Mouse (Mus musculus): ENCODE measurements around the gene Dnajc28. TPM values are rescaled to one million over a fixed set of nuclear protein-coding genes. Genes with fewer than 3 reads are reported as not detected.

Gene Dnajc28
- polyA plus RNA-seq, 1 experiment from 2014 or later, result 4.1 TPM

DNA sequence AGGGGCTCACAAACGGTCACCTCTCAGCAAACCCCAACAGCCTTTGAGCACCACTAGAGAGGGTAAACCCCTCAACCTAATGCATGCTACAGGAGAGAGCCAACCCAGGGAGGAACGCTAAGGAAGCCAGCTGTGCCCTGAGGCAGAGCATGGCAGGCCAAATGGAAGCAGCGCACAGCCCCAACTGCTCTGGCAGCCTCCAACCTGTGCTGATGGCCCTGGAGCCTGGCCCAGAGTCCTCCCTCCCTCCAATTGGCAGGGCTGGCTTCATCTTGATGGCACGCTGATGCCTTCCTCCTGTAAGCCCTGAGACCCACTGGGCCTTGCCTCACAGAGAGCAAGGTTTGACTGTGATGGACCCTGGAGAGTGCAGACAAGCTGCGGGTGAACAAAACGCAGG lies 23.8 kb downstream of the Dnajc28 start:
- Histone ChIP-seq H3K27me3 (ENCODE audit: control insufficient read depth, insufficient read depth, low read length) (no peaks in the 10 kb centered on the region), H3K4me3 (ENCODE audit: low read depth, low read length) (no peak overlapping the region), H3K9me3 (ENCODE audit: control insufficient read depth, low read depth, low read length) (no peaks in the 10 kb centered on the region), H3K36me3 (ENCODE audit: control insufficient read depth, insufficient read depth, low read length) (no peaks in the 10 kb centered on the region; the same call in 1 of the 2 replicates), H3K9ac (replicated peaks; ENCODE audit: low read depth, low read length) (no peak overlapping the region), H3K4me1 (ENCODE audit: control insufficient read depth, insufficient read depth, low read length) (0 out of 2 replicates have a peak, but pooled peaks cover 7% of the 10 kb centered on the region), H3K4me2 (replicated peaks; ENCODE audit: low read depth, low read length) (no peak overlapping the region), H3K27ac (ENCODE audit: low read length) (no peak overlapping the region)
- WGBS, result 88% methylated on average over 6 of the region's 6 CpGs
- no peak for ATAC-seq (ENCODE audit: insufficient number of reproducible peaks, insufficient read depth, low FRiP score, low read depth)

DNA sequence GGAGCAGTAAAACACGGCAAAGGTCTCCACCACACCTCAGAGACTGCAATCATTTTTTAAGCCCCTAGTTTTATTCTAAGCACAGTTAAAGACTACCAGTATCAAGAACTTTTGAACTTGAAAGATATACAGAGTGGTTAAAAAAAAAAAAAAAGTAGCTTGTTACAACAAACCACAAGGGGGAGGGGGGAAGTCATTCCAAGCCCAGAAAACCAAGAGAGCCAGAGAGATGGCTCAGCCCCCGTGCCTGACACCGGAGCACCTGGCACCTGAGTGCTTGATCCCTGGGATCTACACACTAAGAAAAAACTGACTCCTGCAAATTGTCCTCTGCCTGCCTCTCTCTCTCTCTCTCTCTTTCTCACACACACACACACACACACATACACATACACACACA lies 25.6 kb downstream of the Dnajc28 start:
- H3K27me3 ChIP-seq (ENCODE audit: control insufficient read depth, insufficient read depth, low read length), result no peaks in the 10 kb centered on the region
- no peak for ATAC-seq (ENCODE audit: insufficient number of reproducible peaks, insufficient read depth, low FRiP score, low read depth)
- H3K4me2 ChIP-seq (replicated peaks; ENCODE audit: low read depth, low read length), result no peak overlapping the region
- no peaks in the 10 kb centered on the region for H3K9me3 ChIP-seq (ENCODE audit: control insufficient read depth, low read depth, low read length)
- 42% methylated on average over 3 of the region's 3 CpGs for WGBS
- H3K9ac ChIP-seq (replicated peaks; ENCODE audit: low read depth, low read length), result no peak overlapping the region
- H3K27ac ChIP-seq (ENCODE audit: low read length), result no peak overlapping the region
- H3K36me3 ChIP-seq (ENCODE audit: control insufficient read depth, insufficient read depth, low read length), result no peaks in the 10 kb centered on the region; the same call in 1 of the 2 replicates
- 0 out of 2 replicates have a peak, but pooled peaks cover 7% of the 10 kb centered on the region for H3K4me1 ChIP-seq (ENCODE audit: control insufficient read depth, insufficient read depth, low read length)
- H3K4me3 ChIP-seq (ENCODE audit: low read depth, low read length), result no peak overlapping the region

DNA sequence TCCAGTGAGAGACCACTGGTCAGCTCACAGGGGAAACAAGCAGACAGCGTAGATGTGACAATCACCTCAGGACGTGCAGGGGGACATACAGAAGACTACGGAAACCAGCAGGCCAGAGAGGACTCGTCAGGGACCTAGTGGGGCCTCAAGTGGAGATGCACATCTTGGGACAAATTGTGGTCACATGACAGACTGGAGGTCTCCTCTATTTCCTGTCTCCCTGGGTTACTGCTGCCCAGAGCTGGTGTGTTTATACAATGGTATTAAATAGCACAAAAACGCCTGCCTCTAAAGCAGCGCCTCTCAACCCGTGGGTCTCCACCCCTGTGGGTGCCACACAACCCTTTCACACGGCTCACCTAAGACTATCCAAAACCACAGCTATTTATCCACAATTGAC lies 26.7 kb downstream of the Dnajc28 start:
- Histone ChIP-seq H3K27ac (ENCODE audit: low read length) (no peak overlapping the region), H3K36me3 (ENCODE audit: control insufficient read depth, insufficient read depth, low read length) (no peaks in the 10 kb centered on the region; the same call in 1 of the 2 replicates), H3K4me2 (replicated peaks; ENCODE audit: low read depth, low read length) (no peak overlapping the region), H3K9me3 (ENCODE audit: control insufficient read depth, low read depth, low read length) (no peaks in the 10 kb centered on the region), H3K9ac (replicated peaks; ENCODE audit: low read depth, low read length) (no peak overlapping the region), H3K27me3 (ENCODE audit: control insufficient read depth, insufficient read depth, low read length) (no peaks in the 10 kb centered on the region), H3K4me1 (ENCODE audit: control insufficient read depth, insufficient read depth, low read length) (0 out of 2 replicates have a peak, but pooled peaks cover 7% of the 10 kb centered on the region), H3K4me3 (ENCODE audit: low read depth, low read length) (no peak overlapping the region)
- 35% methylated on average over 8 of the region's 8 CpGs for WGBS
- no peak for ATAC-seq (ENCODE audit: insufficient number of reproducible peaks, insufficient read depth, low FRiP score, low read depth)

DNA sequence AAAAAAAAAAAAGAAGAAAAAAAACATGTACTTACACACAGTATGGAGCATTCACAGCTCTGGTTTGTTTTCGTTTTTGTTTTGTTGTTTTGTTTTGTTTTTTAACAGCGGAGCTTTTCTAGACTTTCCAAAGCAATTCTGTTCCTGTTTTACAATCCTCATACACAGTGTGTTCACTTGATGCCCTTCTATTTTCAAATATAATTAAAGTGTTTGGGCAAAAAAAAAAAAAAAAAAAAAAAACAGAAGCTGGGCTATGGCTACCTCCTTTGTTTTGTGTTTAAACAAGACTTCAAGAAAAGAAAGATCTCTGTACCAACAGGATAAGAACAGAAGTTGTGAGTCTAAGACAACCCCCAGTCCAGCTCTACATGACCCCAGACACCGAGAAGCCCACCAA lies 30.1 kb downstream of the Dnajc28 start:
- H3K9ac ChIP-seq (replicated peaks; ENCODE audit: low read depth, low read length), result no peak overlapping the region
- no peak overlapping the region for H3K4me3 ChIP-seq (ENCODE audit: low read depth, low read length)
- no peak for ATAC-seq (ENCODE audit: insufficient number of reproducible peaks, insufficient read depth, low FRiP score, low read depth)
- H3K9me3 ChIP-seq (ENCODE audit: control insufficient read depth, low read depth, low read length), result no peaks in the 10 kb centered on the region
- H3K4me1 ChIP-seq (ENCODE audit: control insufficient read depth, insufficient read depth, low read length), result 0 out of 2 replicates have a peak, but pooled peaks cover 4% of the 10 kb centered on the region
- H3K36me3 ChIP-seq (ENCODE audit: control insufficient read depth, insufficient read depth, low read length), result no peaks in the 10 kb centered on the region
- no peak overlapping the region for H3K4me2 ChIP-seq (replicated peaks; ENCODE audit: low read depth, low read length)
- no peaks in the 10 kb centered on the region for H3K27me3 ChIP-seq (ENCODE audit: control insufficient read depth, insufficient read depth, low read length)
- no peak overlapping the region for H3K27ac ChIP-seq (ENCODE audit: low read length)
- 87% methylated on average over 3 of the region's 3 CpGs for WGBS

DNA sequence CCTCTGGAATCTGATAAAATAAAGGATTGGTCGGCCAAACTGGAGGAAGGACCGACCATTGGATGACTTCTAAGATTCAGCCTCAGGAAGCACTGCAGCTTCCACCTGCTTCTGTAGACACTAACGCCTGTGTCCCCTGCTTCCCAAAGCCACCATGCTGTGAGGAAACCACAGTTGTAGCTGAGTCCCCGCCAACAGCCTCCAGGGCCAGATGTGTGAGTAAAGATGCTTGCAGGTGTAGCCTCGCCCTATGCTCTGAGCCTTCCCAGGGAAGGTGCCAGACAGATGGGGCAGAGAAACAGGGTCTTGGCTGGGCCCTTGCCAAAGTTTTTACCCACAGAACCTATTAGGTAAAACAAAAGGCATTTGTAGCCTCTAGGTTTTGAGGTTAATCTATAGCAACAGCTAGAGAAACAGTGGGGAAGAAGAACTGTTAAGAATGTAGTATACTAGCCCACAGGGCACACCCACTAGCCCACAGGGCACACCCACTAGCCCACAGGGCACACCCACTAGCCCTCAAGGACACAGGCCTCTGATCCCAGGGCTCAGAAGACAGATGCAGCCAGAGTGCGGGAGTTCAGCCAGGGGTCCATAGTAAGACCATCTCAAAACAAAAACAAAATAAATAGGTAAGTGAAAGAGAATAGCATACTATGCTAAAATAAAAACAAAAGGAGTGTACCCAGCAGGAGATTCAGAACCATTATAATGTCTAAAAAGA lies 30.9 kb downstream of the Dnajc28 start:
- H3K4me1 ChIP-seq (ENCODE audit: control insufficient read depth, insufficient read depth, low read length), result 0 out of 2 replicates have a peak, but pooled peaks cover 4% of the 10 kb centered on the region
- ATAC-seq (ENCODE audit: insufficient number of reproducible peaks, insufficient read depth, low FRiP score, low read depth), result no peak
- no peak overlapping the region for H3K4me3 ChIP-seq (ENCODE audit: low read depth, low read length)
- H3K4me2 ChIP-seq (replicated peaks; ENCODE audit: low read depth, low read length), result no peak overlapping the region
- no peak overlapping the region for H3K27ac ChIP-seq (ENCODE audit: low read length)
- no peaks in the 10 kb centered on the region; the same call in 1 of the 2 replicates for H3K36me3 ChIP-seq (ENCODE audit: control insufficient read depth, insufficient read depth, low read length)
- no peaks in the 10 kb centered on the region for H3K9me3 ChIP-seq (ENCODE audit: control insufficient read depth, low read depth, low read length)
- 64% methylated on average over 6 of the region's 6 CpGs for WGBS
- no peak overlapping the region for H3K9ac ChIP-seq (replicated peaks; ENCODE audit: low read depth, low read length)
- no peaks in the 10 kb centered on the region for H3K27me3 ChIP-seq (ENCODE audit: control insufficient read depth, insufficient read depth, low read length)

DNA sequence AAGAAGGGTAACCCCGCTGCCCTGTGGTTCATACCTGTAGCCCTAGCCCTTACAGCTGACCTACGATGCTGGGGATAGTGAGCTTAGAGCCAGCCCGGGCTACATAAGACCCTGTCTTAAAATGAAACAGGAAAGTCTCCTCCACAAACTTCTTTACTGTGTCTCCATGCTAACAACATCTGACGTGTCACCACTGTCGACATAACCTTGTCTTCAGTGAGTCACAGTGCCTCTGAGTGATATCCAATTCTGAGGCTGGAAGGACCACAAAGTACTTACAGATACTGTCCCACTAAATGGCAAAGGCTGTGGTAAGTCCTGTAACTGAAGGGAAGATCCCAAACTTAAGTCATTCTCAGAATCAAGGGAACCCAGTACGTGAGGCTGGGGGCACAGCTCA lies 32.6 kb downstream of the Dnajc28 start:
- H3K27ac ChIP-seq (ENCODE audit: low read length), result no peak overlapping the region
- H3K36me3 ChIP-seq (ENCODE audit: control insufficient read depth, insufficient read depth, low read length), result peaks cover 1% of the 10 kb centered on the region; the same call in 1 of the 2 replicates
- no peak overlapping the region for H3K4me2 ChIP-seq (replicated peaks; ENCODE audit: low read depth, low read length)
- 92% methylated on average over 6 of the region's 6 CpGs for WGBS
- no peaks in the 10 kb centered on the region for H3K27me3 ChIP-seq (ENCODE audit: control insufficient read depth, insufficient read depth, low read length)
- no peaks in the 10 kb centered on the region for H3K9me3 ChIP-seq (ENCODE audit: control insufficient read depth, low read depth, low read length)
- no peak for ATAC-seq (ENCODE audit: insufficient number of reproducible peaks, insufficient read depth, low FRiP score, low read depth)
- H3K9ac ChIP-seq (replicated peaks; ENCODE audit: low read depth, low read length), result no peak overlapping the region
- no peaks in the 10 kb centered on the region for H3K4me1 ChIP-seq (ENCODE audit: control insufficient read depth, insufficient read depth, low read length)
- H3K4me3 ChIP-seq (ENCODE audit: low read depth, low read length), result no peak overlapping the region

DNA sequence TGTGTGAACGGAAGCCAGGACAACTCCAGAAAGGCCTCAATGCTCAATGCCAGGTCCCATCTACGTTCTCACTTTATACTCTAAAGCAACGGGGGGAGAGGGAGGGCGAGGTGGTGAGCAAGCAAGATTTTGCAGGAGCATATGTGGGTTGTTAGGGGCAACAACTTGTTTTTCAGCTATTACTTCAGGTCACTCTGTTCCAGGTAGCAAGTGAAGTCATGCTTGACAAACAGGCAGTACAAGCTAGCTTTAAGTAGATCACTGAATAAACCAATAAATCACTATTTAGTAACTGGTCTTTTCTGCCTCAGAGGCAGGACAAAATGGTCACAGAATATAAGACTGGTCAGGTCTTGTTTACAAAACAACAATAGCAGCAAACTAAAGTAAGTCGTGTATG lies 33.2 kb downstream of the Dnajc28 start:
- Histone ChIP-seq H3K4me2 (replicated peaks; ENCODE audit: low read depth, low read length) (no peak overlapping the region), H3K9ac (replicated peaks; ENCODE audit: low read depth, low read length) (no peak overlapping the region), H3K27me3 (ENCODE audit: control insufficient read depth, insufficient read depth, low read length) (no peaks in the 10 kb centered on the region), H3K9me3 (ENCODE audit: control insufficient read depth, low read depth, low read length) (no peaks in the 10 kb centered on the region), H3K36me3 (ENCODE audit: control insufficient read depth, insufficient read depth, low read length) (peaks cover 4% of the 10 kb centered on the region; the same call in 1 of the 2 replicates), H3K4me1 (ENCODE audit: control insufficient read depth, insufficient read depth, low read length) (no peaks in the 10 kb centered on the region), H3K4me3 (ENCODE audit: low read depth, low read length) (no peak overlapping the region), H3K27ac (ENCODE audit: low read length) (no peak overlapping the region)
- ATAC-seq (ENCODE audit: insufficient number of reproducible peaks, insufficient read depth, low FRiP score, low read depth), result no peak
- 83% methylated on average over 5 of the region's 5 CpGs for WGBS

DNA sequence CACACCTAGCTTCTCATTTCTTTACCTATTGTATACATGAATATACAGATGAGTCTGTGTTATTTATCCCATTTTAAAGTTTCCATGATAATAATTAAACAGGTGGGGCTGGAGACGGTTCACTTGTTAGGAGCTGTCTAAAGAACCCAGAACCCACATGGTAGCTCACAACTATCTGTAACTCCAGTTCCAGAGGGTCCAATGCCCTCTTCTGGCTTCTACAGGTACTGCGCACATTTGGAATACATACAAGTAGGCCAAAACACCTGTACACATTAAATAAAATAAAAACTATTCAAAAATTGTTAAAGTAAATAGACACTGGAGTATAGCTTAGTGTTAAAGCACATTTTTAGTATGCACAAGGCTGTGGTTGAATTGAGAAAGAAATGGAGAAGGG lies 36.5 kb downstream of the Dnajc28 start:
- Histone ChIP-seq H3K4me1 (ENCODE audit: control insufficient read depth, insufficient read depth, low read length) (no peaks in the 10 kb centered on the region), H3K36me3 (ENCODE audit: control insufficient read depth, insufficient read depth, low read length) (peaks cover 4% of the 10 kb centered on the region; the same call in 1 of the 2 replicates), H3K4me2 (replicated peaks; ENCODE audit: low read depth, low read length) (no peak overlapping the region), H3K9ac (replicated peaks; ENCODE audit: low read depth, low read length) (no peak overlapping the region), H3K9me3 (ENCODE audit: control insufficient read depth, low read depth, low read length) (no peaks in the 10 kb centered on the region), H3K27ac (ENCODE audit: low read length) (no peak overlapping the region), H3K4me3 (ENCODE audit: low read depth, low read length) (no peak overlapping the region), H3K27me3 (ENCODE audit: control insufficient read depth, insufficient read depth, low read length) (no peaks in the 10 kb centered on the region)
- ATAC-seq (ENCODE audit: insufficient number of reproducible peaks, insufficient read depth, low FRiP score, low read depth), result no peak
- WGBS, result 80% methylated on average over 2 of the region's 2 CpGs
